Mouse (Mus musculus) C2C12 (cell line): ENCODE results near the gene Spata2. TPM values are rescaled to one million over a fixed set of nuclear protein-coding genes. Genes with fewer than 3 reads are reported as not detected.

Experiments used
- H3K27me3 ChIP-seq: one replicate; pipeline ENCODE4 v1.6.1; 2011; ENCODE audit not compliant: control insufficient read depth, insufficient read depth, insufficient read length
- H3K36me3 ChIP-seq: one replicate; pipeline ENCODE4 v1.6.1; 2011; ENCODE audit not compliant: control insufficient read depth, insufficient read depth
- H3K4me3 ChIP-seq: one replicate; pipeline ENCODE4 v1.5.1; 2011; ENCODE audit warnings: mild to moderate bottlenecking, control low read depth; ENCODE audit not compliant: poor library complexity, insufficient read depth, severe bottlenecking
- H3K79me2 ChIP-seq: one replicate; pipeline ENCODE4 v1.6.1; 2011; ENCODE audit not compliant: control insufficient read depth, insufficient read depth
- H3K79me3 ChIP-seq: one replicate; pipeline ENCODE4 v1.6.1; 2011; ENCODE audit warnings: low read depth, control low read depth
- H3ac ChIP-seq: one replicate; pipeline ENCODE3; 2011; ENCODE audit warnings: low read depth; ENCODE audit not compliant: control insufficient read depth, insufficient read length
- CEBPB ChIP-seq: IDR thresholded peaks from one replicate; pipeline ENCODE4 v1.6.1; 2011; ENCODE audit warnings: low read depth, mild to moderate bottlenecking, control low read depth, moderate library complexity
- CTCF ChIP-seq: IDR thresholded peaks from one replicate; pipeline ENCODE4 v1.5.1; 2011; ENCODE audit not compliant: control insufficient read depth, insufficient read depth, insufficient read length
- FOSL1 ChIP-seq: IDR thresholded peaks from one replicate; pipeline ENCODE4 v1.8.0; 2011; ENCODE audit warnings: mild to moderate bottlenecking, low read length; ENCODE audit not compliant: poor library complexity, insufficient read depth, severe bottlenecking
- MAX ChIP-seq: IDR thresholded peaks from one replicate; pipeline ENCODE4 v1.6.1; 2011; ENCODE audit warnings: mild to moderate bottlenecking, control low read depth
- MYOD1 ChIP-seq: IDR thresholded peaks from one replicate; pipeline ENCODE4 v1.6.1; 2011; ENCODE audit warnings: low read depth; ENCODE audit not compliant: control insufficient read depth, insufficient read length
- MYOG ChIP-seq: IDR thresholded peaks from one replicate; pipeline ENCODE4 v1.6.1; 2011; ENCODE audit not compliant: control insufficient read depth, insufficient read length; ENCODE audit errors: extremely low read depth
- USF1 ChIP-seq: IDR thresholded peaks from one replicate; pipeline ENCODE4 v1.6.1; 2011; ENCODE audit warnings: low read depth, mild to moderate bottlenecking, control low read depth, moderate library complexity
- polyA plus RNA-seq: library from polyadenylated mRNA; unstranded; fragments of >200 nt; fragmentation: generic; extraction: Trizol; gene quantifications from one replicate; pipeline ENCODE4 v1.2.1, GENCODE M21; 2012; ENCODE audit warnings: missing spikeins

Spata2 gene
- polyA plus RNA-seq, 1 experiment: 10.4 TPM

DNA sequence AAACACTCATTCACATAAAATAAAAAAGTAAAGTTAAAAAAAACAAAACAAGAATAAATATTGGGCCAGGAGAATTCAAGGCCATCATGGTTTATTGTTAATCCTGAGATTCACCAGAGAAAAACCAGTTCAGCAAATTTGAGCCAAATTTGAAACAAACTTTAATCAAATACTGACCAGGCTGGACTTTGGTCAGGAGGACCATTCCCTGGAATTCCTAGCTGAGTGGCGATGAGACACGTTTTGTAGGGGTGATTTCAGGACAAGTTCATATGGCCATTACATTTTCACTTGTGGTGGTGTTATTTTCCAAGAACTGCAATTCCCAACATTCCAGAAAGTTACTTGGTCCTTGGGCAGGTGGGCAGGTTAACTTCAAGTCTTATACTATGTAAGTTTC is 57.1 kb downstream of the Spata2 start:
- Histone ChIP-seq H3K79me2 (no peaks in the 10 kb centered on the region), H3K4me3 (no peak overlapping the region), H3K36me3 (peaks cover 74% of the 10 kb centered on the region), H3K79me3 (no peaks in the 10 kb centered on the region), H3ac (no peak overlapping the region), H3K27me3 (no peaks in the 10 kb centered on the region)
- TF ChIP-seq FOSL1: no peak
- no peak for TF ChIP-seq MYOG
- TF ChIP-seq MAX: no peak
- no peak for TF ChIP-seq CEBPB
- no peak for TF ChIP-seq CTCF
- no peak for TF ChIP-seq USF1
- no peak for TF ChIP-seq MYOD1

DNA sequence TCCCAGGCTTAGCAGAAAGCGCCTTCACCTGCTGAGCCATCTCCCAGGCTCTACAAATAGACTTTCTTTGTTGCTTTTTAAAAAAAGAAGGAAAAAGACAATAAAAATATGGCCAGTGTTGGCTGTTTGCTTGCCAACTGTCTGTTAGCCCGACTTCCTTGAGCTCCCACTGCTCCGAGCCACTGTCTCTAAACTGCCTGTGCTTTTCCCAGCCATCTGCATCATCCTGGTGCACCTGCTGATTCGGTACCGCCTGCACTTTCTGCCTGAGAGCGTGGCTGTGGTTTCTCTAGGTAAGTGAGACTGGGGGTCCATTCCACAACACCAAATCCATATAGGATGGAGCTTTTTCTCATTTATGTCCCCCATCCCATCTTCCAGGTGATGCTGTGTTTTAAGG is 58.1 kb downstream of the Spata2 start:
- no peak for TF ChIP-seq MAX
- TF ChIP-seq MYOG: no peak
- no peak for TF ChIP-seq FOSL1
- no peak for TF ChIP-seq CEBPB
- no peak for TF ChIP-seq USF1
- no peak for TF ChIP-seq CTCF
- TF ChIP-seq MYOD1: no peak
- Histone ChIP-seq H3K36me3 (peaks cover 72% of the 10 kb centered on the region), H3K79me2 (no peaks in the 10 kb centered on the region), H3K27me3 (no peaks in the 10 kb centered on the region), H3K4me3 (no peak overlapping the region), H3ac (no peak overlapping the region), H3K79me3 (no peaks in the 10 kb centered on the region)

DNA sequence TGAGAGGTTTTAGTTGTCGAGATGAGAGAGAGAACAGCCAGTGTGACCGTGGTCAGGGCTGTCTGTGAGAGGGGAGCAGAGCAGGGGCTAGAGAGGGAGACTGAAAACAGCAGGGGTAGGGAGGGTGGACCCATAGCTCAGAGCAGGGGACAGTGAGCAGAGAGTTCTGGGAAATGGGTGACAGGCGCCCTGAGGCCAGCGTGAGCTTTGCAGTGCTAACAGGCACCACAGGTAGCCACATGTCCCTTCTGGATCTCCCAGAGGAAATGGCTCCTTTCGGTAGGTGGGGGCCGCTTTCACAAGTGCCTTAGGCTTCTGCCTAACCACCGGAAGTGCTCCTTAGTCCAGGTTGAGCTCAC is 61.3 kb downstream of the Spata2 start:
- H3K4me3 ChIP-seq: no peak overlapping the region
- peaks cover 79% of the 10 kb centered on the region for H3K36me3 ChIP-seq
- no peaks in the 10 kb centered on the region for H3K79me2 ChIP-seq
- TF ChIP-seq MAX: no peak
- TF ChIP-seq CTCF: no peak
- no peak for TF ChIP-seq MYOG
- TF ChIP-seq MYOD1: no peak
- TF ChIP-seq FOSL1: no peak
- TF ChIP-seq CEBPB: no peak
- no peak for TF ChIP-seq USF1
- H3K27me3 ChIP-seq: no peaks in the 10 kb centered on the region
- H3K79me3 ChIP-seq: no peaks in the 10 kb centered on the region
- no peak overlapping the region for H3ac ChIP-seq

Other genes with a start within 250 kb of the Spata2 start
- gene B4galt5, start 143.7 kb downstream of the Spata2 start, polyA plus RNA-seq: 56.6 TPM
- gene Slc9a8, start 71.2 kb downstream of the Spata2 start, polyA plus RNA-seq: 19.0 TPM
- 35.4 TPM for gene Rnf114, start 242 bp downstream of the Spata2 start, polyA plus RNA-seq
- 48.1 TPM for gene Snai1, start 45.3 kb upstream of the Spata2 start, polyA plus RNA-seq
- 237 TPM for gene Ube2v1, start 139.2 kb upstream of the Spata2 start, polyA plus RNA-seq
- gene Gm20431, start 168.6 kb upstream of the Spata2 start, polyA plus RNA-seq: 0.44 TPM
- gene Cebpb, start 196.0 kb upstream of the Spata2 start, polyA plus RNA-seq: 23.8 TPM
- gene Tmem189, start 196.9 kb upstream of the Spata2 start, polyA plus RNA-seq: 34.5 TPM